Mouse (Mus musculus) urinary bladder, postnatal 10 days (tissue): ENCODE data around the gene Zmat3.

ENCODE experiments used
- DNase-seq: peaks from one replicate; pipeline ENCODE4 v3.0.0; 2022; ENCODE audit warnings: low spot score

Gene Zmat3

GRCm38 (mm10) chr3:32371957-32372356, 6.1 kb upstream of the Zmat3 start:
- DNase-seq = no peak

DNA sequence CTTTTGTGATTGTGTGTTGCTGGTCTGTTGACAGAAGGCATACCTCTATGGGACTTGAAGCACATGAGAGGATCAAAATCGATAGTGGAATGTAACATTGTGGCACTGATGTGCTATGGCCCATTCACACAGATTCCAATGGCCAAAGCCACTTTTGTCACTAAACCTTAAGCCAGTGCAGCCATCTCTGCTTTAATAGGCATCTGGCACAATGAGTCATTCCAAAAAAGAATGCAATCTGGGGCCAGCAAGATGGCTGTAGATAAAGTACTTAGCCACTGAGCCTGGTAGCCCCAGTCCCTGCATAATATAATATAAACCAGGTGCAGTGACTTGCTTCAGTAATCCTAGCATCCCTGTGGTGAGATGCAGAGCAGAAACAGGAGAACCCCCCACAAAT, 1.7 kb upstream of the Zmat3 start:
- DNase-seq = no peak

DNA sequence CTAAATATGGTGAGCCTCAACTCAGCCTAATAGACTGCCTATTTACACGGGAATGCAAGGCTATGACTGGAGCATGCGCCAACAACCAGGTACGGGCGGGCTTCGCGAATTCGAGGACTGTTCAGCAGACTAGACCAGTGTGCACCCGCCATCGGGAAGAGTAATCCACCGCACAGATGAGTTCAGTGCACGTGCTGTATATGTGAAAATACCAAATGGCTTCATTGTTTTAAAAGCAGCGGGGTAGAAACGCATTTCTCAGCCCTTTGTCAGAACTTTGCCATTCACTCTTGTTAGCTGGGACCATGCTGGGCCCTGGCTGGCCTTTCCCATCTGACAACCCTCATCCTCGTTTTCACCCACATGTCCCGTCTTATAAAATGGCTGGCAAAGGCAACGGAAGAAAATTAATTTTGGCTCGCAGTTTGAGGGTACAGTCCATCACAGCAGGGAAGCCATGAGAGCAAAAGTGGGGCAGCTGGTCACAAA, 476 bp upstream of the Zmat3 start:
- DNase-seq = no peak

DNA sequence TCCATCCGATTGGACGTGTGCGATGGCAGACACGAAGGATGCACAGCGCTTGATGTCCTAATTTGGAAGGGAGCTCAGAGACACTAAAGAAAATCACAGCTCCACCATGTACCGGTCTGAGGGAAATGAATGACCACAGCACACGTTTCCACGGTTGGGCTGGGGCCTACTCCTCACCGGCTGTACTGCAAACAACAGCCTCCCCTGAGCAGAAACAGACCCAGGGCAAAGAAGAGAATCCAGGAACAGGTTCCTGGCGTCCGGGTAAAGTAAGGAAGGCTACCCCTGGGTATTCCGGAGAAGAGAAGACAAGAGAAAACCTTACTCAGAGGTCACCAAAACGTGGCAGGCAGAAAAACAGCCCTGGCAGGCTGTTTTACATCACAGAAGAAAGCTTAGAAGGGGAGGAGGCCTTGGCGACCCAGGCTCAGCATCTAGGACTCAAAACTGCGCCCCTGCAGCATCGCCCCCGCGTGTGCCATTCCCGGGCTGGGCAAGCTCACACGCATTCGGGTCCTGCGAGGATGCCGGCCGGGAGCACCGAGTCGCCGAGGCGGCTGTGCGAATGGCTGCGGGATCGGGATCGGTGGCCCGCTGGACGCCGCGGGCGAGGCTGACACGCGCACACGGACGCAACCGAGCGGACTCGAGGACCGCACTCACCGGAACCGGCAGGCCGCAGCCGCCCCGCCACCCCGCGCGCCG, 821 bp downstream of the Zmat3 start:
- DNase-seq = no peak

GRCm38 (mm10) chr3:32364195-32364594, 1.6 kb downstream of the Zmat3 start:
- DNase-seq = no peak

- DNase-seq = no peak
Observed at GRCm38 (mm10) chr3:32361221-32361620, 4.6 kb downstream of the Zmat3 start.

GRCm38 (mm10) chr3:32347881-32348280, 17.9 kb downstream of the Zmat3 start:
- no peak for DNase-seq

GRCm38 (mm10) chr3:32345249-32345648, 20.6 kb downstream of the Zmat3 start:
- no peak for DNase-seq

- DNase-seq = no peak
Observed at GRCm38 (mm10) chr3:32344825-32345224, 21.0 kb downstream of the Zmat3 start.

- DNase-seq = no peak
Observed at GRCm38 (mm10) chr3:32343371-32343770, 22.4 kb downstream of the Zmat3 start.

GRCm38 (mm10) chr3:32341434-32341833, 24.4 kb downstream of the Zmat3 start:
- DNase-seq = no peak

DNA sequence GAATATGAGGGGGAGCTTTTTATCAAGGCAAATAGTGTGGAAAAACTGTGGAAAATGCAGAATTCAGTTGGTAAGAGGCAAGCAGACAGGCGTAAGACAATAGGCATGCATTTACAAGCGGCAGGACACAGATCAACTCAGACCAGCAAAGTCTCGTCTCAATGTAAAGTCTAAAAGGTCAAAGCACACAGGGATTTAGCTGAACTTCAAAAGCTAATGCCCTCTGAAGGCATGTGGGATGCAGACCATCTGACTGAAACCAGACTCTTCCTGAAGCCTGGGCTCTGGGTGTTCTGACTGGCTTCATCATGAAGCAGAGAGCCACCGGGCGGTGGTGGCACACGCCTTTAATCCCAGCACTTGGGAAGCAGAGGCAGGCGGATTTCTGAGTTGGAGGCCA, 27.6 kb downstream of the Zmat3 start:
- no peak for DNase-seq

DNA sequence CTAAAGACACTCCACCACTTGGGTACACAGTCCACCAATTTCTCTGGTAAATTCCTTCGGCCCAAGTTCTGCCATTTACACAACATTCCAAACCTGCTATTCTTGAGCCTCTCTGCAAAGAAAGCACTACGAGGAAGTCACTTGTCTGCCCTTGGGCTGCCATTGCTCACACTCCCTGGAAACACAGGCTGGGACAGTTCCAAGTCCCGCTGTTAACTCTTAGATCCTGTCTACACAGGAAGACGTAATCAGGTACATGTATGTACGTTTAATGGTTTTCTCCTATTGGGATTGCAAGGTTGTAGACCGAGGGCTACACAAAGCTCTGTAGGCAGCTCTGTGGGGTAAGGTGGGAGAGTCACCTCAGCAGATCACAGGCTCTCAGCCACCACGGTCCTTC, 28.0 kb downstream of the Zmat3 start:
- DNase-seq = no peak

DNA sequence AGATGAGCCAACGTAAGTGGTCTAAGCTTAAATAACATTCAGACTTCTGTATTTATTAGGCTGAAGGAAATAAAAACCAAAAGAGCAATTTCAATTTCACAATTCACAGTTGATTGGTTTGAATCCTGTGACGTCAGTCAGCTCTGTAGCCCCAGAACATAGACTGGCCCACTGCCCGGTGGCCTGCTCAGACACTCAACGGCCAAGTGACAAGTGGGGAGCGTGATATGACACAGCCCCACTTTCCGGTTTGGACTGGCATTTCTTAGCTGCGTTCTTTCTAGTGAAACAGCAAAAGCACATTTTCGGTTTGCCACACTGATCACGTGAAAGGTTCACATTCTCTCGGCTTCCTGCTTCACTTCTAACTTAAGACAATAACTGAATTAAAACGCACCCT, 30.9 kb downstream of the Zmat3 start:
- DNase-seq = no peak

DNA sequence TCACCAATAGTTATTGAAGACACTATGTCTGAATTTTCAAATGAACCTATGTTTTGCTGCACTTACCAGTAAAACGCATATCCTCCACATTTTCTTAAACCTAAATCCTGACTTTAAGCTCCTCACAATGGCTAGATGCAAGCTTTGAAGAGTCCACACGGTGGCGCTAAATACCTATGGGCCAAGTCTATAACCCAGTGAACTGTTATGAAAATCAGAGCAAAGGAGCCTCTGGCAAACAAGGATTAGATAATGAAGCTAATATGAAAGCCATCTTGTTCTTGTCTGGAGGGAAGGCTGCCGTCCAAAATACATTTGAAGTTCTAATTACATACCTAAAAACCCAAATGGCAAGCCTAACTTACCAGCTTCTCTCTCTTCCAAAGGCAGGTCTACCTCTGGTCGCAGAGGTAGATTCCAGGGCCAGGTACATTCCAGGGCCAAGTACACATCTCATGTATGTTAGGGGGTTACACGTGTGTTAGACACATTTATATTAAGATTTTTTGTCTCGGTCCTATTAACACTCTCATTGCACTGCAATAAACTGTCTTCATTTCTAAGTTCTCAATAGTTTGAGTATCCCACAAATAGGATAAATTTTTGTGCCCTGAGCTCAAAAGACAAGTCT, 32.2 kb downstream of the Zmat3 start:
- peak; percentile 24 for DNase-seq

GRCm38 (mm10) chr3:32317901-32318416, 47.9 kb downstream of the Zmat3 start:
- no peak for DNase-seq

DNA sequence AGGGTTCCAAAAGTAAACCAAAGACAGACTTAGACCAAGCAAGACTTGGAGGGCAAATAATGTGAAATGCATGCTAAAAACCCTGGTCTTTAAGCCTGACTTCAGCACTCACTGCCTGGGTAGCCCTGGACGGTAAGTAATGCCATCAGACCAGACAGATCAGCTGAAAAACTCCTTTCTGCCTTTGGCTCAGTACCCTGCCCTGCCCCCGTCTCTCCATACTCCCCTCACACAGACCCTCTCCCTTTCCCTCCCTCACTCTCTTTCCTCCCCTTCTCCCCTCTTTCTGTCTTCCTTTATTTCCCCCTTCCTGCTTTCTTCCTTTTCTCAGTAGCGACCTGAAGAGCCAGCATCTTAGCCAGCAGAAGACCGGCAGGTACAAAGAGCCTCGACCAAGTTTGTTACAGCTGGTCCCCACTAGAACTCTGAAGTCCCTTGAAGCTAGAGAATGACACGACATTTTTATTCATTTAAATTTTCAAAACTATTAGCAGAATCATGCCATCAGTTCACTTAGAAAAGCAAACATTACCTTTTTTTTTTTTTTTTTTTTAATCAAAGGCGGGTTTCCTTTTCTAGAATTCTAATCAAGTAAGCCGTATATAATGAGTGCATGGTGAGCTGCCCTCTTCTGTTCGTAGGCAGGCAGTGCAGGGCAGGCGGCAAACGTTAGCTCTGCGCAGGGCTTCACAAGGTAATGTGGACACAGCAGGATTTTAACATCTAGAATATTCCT, 48.5 kb downstream of the Zmat3 start:
- DNase-seq = no peak

GRCm38 (mm10) chr3:32314746-32315145, 51.1 kb downstream of the Zmat3 start:
- no peak for DNase-seq

GRCm38 (mm10) chr3:32304171-32304570, 61.6 kb downstream of the Zmat3 start:
- DNase-seq = no peak

- no peak for DNase-seq
Observed at GRCm38 (mm10) chr3:32292001-32292400, 73.8 kb downstream of the Zmat3 start.
